Mouse (Mus musculus) forebrain, embryonic 12.5 days (tissue): ENCODE results near the gene Csnk1g1. TPM values are rescaled to one million over a fixed set of nuclear protein-coding genes. Genes with fewer than 3 reads are reported as not detected.
A peak's percentile ranks its signal among the peaks of the same experiment; 100 is the strongest.

Experiments used
- ATAC-seq: fragments of 200-750 bp; cut with Nextera tagmentation; 2 replicates; pipeline ENCODE4 v1.8.0; 2017; ENCODE audit warnings: moderate TSS enrichment; ENCODE audit not compliant: low FRiP score
- H3K27ac ChIP-seq: fragments of 300-500 bp; sonication (generic); 2 replicates; pipeline ENCODE4 v1.5.1; 2016; ENCODE audit warnings: mild to moderate bottlenecking
- H3K27me3 ChIP-seq: fragments of 300-500 bp; sonication (generic); 2 replicates; pipeline ENCODE4 v1.6.1; 2016; ENCODE audit warnings: mild to moderate bottlenecking
- H3K36me3 ChIP-seq: fragments of 300-500 bp; sonication (generic); replicated peaks from 2 replicates; pipeline ENCODE4 v1.6.1; 2016; ENCODE audit warnings: mild to moderate bottlenecking
- H3K4me1 ChIP-seq: fragments of 300-500 bp; sonication (generic); 2 replicates; pipeline ENCODE4 v1.6.1; 2016
- H3K4me2 ChIP-seq: fragments of 300-500 bp; sonication (generic); 2 replicates; pipeline ENCODE4 v1.6.1; 2016; ENCODE audit warnings: mild to moderate bottlenecking, moderate library complexity
- H3K4me3 ChIP-seq: fragments of 300-500 bp; sonication (generic); replicated peaks from 2 replicates; pipeline ENCODE4 v1.5.1; 2016; ENCODE audit warnings: mild to moderate bottlenecking
- H3K9ac ChIP-seq: fragments of 300-500 bp; sonication (generic); 2 replicates; pipeline ENCODE4 v1.6.1; 2016; ENCODE audit warnings: mild to moderate bottlenecking
- H3K9me3 ChIP-seq: fragments of 300-500 bp; sonication (generic); 2 replicates; pipeline ENCODE4 v1.6.1; 2016
- WGBS: fragments of 180-500 bp; shearing (Covaris S2); methylation state at CpG from one replicate; pipeline ENCODE4 v1.1.7; 2016; 5-methylcytosine and 5-hydroxymethylcytosine counted together
- polyA plus RNA-seq: library from polyadenylated mRNA; unstranded; fragments of >200 nt; fragmentation: Nextera tagmentation; extraction: Ambion mirVana; gene quantifications from 2 replicates; pipeline ENCODE4 v1.2.1, GENCODE M21; 2016

Csnk1g1 gene
- polyA plus RNA-seq, 1 experiment from 2014 or later, result 24.8 TPM

DNA sequence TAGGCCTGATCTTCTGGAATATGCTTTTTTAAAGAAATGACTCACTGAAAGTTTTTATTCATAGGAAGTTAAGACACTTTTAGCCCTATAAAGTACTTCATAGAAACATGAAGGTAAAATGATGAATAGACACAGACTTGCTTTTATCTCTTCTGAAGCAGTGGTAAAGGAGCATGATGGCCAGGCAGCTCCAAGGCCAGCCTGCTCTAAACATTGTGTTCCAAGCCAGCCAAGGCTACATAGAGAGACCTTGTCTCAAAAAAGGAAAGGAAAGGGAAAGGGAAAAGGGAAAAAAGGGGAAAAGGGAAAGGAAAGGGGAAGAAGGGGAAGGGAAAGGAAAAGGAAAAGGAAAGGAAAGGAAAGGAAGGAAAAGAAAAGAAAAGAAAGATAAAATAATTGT is 111.9 kb downstream of the Csnk1g1 start:
- Histone ChIP-seq H3K27me3 (no peaks in the 10 kb centered on the region), H3K4me2 (no peak overlapping the region), H3K4me3 (no peak overlapping the region), H3K36me3 (peaks cover 15% of the 10 kb centered on the region; the same call in 1 of the 2 replicates), H3K9ac (no peak overlapping the region), H3K4me1 (no peaks in the 10 kb centered on the region), H3K27ac (no peak overlapping the region), H3K9me3 (no peaks in the 10 kb centered on the region)
- no peak for ATAC-seq

DNA sequence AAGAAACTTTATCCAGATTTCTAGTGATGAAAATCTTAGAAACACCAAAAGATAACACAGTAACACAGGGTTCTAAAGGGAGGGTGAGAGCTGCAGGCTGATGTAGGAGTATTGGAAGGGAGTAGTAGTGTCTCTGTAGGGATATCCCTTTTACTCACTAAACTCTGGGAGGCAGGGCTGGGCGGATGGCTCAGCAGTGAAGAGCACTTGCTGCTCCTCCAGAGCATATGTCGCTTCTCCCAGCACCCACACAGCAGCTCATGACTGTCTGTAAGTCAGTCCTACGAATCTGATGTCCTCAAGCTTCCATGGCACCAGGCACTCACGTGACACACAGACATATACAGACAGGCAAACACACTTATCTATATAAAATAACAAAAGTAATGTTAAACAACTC is 129.4 kb downstream of the Csnk1g1 start:
- H3K9me3 ChIP-seq, result no peaks in the 10 kb centered on the region
- WGBS, result 90% methylated on average over 4 of the region's 4 CpGs
- ATAC-seq, result no peak

DNA sequence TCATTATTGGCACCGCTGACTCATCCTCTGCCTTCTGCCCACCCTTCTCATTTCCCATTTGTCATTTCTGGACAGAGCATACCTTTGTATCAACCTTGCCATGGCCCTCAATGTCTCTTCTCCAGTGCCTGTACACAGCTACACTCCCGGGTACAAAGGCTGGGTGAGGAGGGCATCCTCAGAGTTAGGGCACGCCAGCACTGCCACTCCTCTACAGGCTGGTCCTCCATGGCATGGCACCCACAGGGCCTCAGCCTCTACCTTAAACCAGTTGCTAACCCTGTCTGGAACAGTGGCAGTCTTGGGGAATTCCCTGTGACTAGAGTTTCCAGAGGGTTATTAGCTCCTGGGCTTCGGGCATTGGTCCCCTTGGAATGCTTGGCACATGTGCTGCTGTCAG is 129.9 kb downstream of the Csnk1g1 start:
- H3K27me3 ChIP-seq, result no peaks in the 10 kb centered on the region
- no peaks in the 10 kb centered on the region for H3K9me3 ChIP-seq
- peaks cover 24% of the 10 kb centered on the region for H3K36me3 ChIP-seq
- ATAC-seq, result no peak
- no peak overlapping the region for H3K4me2 ChIP-seq
- no peaks in the 10 kb centered on the region for H3K4me1 ChIP-seq
- no peak overlapping the region for H3K4me3 ChIP-seq
- no peak overlapping the region for H3K9ac ChIP-seq
- no peak overlapping the region for H3K27ac ChIP-seq
- WGBS, result 94% methylated on average over 4 of the region's 4 CpGs

More for the DNA sequence above, 129.4 kb downstream of the Csnk1g1 start:
- Histone ChIP-seq H3K9ac (no peak overlapping the region), H3K27ac (no peak overlapping the region), H3K27me3 (no peaks in the 10 kb centered on the region), H3K4me3 (no peak overlapping the region), H3K4me2 (no peak overlapping the region), H3K36me3 (peaks cover 27% of the 10 kb centered on the region), H3K4me1 (no peaks in the 10 kb centered on the region)

DNA sequence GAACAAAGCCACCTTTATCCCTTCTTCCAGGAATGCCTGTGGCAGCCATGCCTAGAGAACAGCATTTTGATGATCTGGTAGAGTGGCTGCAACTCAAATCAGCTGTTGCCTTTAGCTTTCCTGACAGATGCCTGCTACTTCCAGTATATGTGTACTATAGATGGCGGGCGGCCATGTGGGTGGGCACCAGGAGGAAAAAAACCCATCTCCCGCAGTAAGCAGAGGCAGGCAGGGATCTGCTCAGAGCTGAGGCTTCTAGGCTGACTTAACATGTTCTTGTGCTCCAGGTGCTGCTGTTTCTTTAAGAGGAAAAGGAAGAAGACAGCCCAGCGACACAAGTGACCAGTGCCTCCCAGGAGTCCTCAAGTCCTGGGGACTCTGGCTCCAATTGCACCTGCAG is 130.6 kb downstream of the Csnk1g1 start:
- Histone ChIP-seq H3K4me3 (no peak overlapping the region), H3K9me3 (no peaks in the 10 kb centered on the region), H3K4me2 (no peak overlapping the region), H3K4me1 (no peaks in the 10 kb centered on the region), H3K27ac (no peak overlapping the region), H3K9ac (no peak overlapping the region), H3K36me3 (peaks cover 24% of the 10 kb centered on the region), H3K27me3 (no peaks in the 10 kb centered on the region)
- ATAC-seq, result no peak
- WGBS, result 85% methylated on average over 4 of the region's 4 CpGs

DNA sequence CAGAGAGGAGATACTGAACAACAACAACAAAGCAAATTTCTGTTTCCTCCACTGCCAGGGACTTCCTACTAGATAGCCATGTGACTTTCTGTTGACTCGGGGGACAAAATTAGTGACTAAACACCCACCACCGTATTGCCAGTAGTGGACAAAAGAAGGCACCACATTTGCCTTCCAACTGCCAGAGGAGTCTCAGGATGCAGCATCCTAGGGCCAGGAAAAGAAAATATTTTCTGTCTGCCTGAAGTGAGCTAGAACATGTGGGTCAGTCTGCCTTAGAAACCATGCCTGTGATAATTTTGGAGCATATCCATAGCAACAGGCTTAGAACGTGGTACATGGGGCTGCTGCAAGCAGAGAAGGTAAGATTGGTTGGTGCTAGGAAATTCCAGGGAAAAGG is 132.1 kb downstream of the Csnk1g1 start:
- no peak for ATAC-seq
- Histone ChIP-seq H3K4me2 (no peak overlapping the region), H3K9me3 (no peaks in the 10 kb centered on the region), H3K27me3 (no peaks in the 10 kb centered on the region), H3K27ac (no peak overlapping the region), H3K36me3 (peaks cover 24% of the 10 kb centered on the region), H3K4me1 (no peaks in the 10 kb centered on the region), H3K9ac (no peak overlapping the region), H3K4me3 (no peak overlapping the region)
- 87% methylated on average over 3 of the region's 3 CpGs for WGBS

DNA sequence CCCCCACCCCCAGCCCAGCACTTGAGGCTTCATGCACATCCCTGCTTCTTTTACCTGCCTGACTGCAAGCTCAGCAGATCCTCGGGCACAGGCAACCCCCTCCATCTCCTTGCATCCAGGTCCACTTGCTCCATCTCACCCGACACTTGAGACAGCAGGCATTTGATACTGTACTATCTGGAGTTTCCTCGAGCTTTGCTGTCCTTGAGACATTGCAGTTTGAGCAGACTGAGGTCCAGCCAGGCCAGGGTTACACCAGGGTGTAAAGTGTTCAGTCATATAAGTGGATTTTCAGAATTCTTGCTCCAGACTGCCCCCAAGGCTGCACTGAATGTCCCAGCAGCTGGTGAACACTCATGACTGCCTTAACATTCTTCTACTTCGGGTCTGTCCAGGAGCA is 133.6 kb downstream of the Csnk1g1 start:
- Histone ChIP-seq H3K4me3 (no peak overlapping the region), H3K9ac (no peak overlapping the region), H3K36me3 (peaks cover 24% of the 10 kb centered on the region), H3K4me2 (no peak overlapping the region), H3K9me3 (no peaks in the 10 kb centered on the region), H3K27ac (no peak overlapping the region), H3K4me1 (no peaks in the 10 kb centered on the region), H3K27me3 (no peaks in the 10 kb centered on the region)
- no peak for ATAC-seq
- WGBS, result 90% methylated on average over 4 of the region's 4 CpGs

DNA sequence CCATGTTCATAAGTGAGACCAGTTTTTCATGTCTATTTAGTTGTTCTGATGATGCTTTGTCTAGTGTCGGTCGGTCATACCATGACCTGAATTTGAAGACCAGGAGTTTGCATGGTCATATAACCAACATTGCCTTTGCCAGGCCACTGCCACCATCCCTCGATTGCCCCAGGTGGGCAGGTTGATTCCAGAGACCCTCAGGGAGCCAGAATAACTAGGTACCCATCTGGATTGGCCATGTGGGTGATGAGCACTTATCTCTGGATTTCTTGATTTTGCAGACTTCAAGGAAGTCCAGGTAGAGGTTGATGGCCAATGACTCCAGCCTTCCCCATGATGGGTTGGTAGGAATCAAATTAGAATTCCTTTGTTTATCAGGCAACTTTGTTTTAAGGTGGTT is 134.5 kb downstream of the Csnk1g1 start:
- Histone ChIP-seq H3K4me3 (no peak overlapping the region), H3K4me2 (no peak overlapping the region), H3K4me1 (no peaks in the 10 kb centered on the region), H3K27ac (no peak overlapping the region), H3K9ac (no peak overlapping the region), H3K36me3 (peaks cover 21% of the 10 kb centered on the region), H3K27me3 (no peaks in the 10 kb centered on the region), H3K9me3 (no peaks in the 10 kb centered on the region)
- ATAC-seq, result no peak
- WGBS, result 96% methylated on average over 3 of the region's 3 CpGs

DNA sequence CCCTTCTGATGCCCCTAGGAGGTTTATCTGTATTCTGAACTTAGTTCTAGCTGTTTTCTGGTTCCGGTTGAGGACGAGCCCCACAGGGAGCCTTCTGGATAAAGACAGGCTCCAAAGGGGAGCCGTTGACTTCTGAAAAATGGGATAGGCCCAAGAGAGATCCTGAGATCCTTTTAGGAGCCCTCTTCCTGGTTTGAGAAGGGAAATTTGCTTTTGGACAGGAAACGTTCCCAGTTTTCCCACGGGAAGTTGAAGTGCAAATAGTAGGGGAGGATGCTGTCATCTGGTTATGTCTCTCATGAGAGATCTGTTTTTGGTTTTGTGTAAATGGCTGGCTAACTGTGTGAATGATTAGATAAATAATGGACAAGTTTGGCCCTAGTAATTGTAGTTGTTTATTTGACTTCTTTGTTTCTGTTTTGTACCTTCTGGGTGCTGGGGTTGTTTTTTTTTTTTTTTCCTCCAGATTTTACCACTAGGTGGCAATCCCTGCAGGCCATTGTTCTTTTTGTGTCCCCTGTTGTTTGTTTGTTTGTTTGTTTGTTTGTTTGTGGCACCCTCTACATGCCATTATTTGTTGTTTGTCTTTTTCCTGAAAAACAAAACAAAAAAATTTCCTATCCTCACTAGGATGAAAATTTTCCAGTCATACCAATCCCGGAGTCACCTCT is 141.3 kb downstream of the Csnk1g1 start:
- no peaks in the 10 kb centered on the region for H3K27me3 ChIP-seq
- H3K36me3 ChIP-seq, result no peaks in the 10 kb centered on the region
- no peak overlapping the region for H3K4me3 ChIP-seq
- no peak overlapping the region for H3K27ac ChIP-seq
- ATAC-seq, result no peak
- no peak overlapping the region for H3K9ac ChIP-seq
- no peak overlapping the region for H3K4me2 ChIP-seq
- no peaks in the 10 kb centered on the region for H3K4me1 ChIP-seq
- no peaks in the 10 kb centered on the region for H3K9me3 ChIP-seq
- WGBS, result 79% methylated on average over 6 of the region's 6 CpGs

DNA sequence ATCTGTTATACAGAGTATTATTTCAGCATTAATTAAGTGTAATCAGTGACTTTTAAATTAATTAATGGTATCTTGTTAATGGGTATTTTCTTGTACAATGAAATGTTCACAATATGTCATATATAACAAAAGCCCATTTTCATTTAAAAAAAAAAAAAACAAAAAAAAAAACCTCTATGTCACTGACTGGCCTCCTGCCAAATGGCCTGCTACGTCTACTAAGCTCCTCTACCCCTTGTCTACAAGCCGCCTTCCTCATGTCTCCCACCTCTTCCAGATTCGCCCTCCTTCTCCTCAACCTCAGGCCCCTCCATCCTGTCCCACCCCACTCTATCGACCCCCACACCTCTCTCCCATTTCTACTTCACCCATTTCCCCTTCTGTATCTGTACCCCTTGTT is 142.8 kb downstream of the Csnk1g1 start:
- Histone ChIP-seq H3K9me3 (no peaks in the 10 kb centered on the region), H3K4me1 (no peaks in the 10 kb centered on the region), H3K27ac (no peak overlapping the region), H3K36me3 (no peaks in the 10 kb centered on the region), H3K27me3 (no peaks in the 10 kb centered on the region), H3K9ac (no peak overlapping the region), H3K4me2 (no peak overlapping the region), H3K4me3 (no peak overlapping the region)
- ATAC-seq, result no peak
- 69% methylated on average over 4 of the region's 4 CpGs for WGBS

DNA sequence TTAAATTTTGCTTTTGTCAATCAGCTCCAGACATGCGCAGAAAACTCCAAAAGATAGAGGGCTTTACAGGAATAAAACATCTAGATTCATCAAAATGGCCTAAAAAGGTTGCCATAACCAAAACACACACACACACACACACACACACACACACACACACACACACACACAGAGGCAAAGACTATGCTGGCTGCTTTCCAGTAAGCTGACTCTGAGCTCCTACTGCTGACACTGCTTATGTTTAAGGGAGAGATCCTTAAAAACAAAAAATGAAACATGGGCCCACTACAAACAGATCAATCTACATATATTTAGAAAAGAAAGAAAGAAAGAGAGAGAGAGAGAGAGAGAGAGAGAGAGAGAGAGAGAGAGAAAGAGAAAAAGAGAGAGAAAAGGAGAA is 144.0 kb downstream of the Csnk1g1 start:
- Histone ChIP-seq H3K9me3 (no peaks in the 10 kb centered on the region), H3K36me3 (no peaks in the 10 kb centered on the region), H3K9ac (no peak overlapping the region), H3K4me3 (no peak overlapping the region), H3K4me1 (no peaks in the 10 kb centered on the region), H3K27me3 (no peaks in the 10 kb centered on the region), H3K27ac (no peak overlapping the region), H3K4me2 (no peak overlapping the region)
- 88% methylated on average over 1 of the region's 1 CpGs for WGBS
- no peak for ATAC-seq

DNA sequence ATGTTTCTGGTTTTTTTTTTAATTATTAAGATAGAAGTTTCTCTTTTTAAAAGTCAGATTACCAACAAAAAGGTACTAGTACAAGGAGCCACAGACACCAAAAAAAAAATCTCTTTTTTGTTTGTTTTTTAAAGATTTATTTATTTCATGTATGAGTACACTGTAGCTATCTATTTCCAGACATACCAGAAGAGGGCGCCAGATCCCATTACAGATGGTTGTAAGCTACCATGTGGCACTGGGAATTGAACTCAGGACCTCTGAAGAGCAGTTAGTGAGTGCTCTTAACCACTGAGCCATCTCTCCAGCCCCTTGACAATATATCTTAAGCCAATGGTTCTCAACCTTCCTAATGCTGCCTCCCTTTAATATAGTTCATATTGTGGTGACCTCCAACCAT is 144.9 kb downstream of the Csnk1g1 start:
- Histone ChIP-seq H3K4me1 (no peaks in the 10 kb centered on the region), H3K9ac (no peak overlapping the region), H3K27ac (no peak overlapping the region), H3K9me3 (no peaks in the 10 kb centered on the region), H3K27me3 (no peaks in the 10 kb centered on the region), H3K4me2 (no peak overlapping the region), H3K36me3 (no peaks in the 10 kb centered on the region), H3K4me3 (no peak overlapping the region)
- ATAC-seq, result no peak
- 45% methylated on average over 1 of the region's 1 CpGs for WGBS

DNA sequence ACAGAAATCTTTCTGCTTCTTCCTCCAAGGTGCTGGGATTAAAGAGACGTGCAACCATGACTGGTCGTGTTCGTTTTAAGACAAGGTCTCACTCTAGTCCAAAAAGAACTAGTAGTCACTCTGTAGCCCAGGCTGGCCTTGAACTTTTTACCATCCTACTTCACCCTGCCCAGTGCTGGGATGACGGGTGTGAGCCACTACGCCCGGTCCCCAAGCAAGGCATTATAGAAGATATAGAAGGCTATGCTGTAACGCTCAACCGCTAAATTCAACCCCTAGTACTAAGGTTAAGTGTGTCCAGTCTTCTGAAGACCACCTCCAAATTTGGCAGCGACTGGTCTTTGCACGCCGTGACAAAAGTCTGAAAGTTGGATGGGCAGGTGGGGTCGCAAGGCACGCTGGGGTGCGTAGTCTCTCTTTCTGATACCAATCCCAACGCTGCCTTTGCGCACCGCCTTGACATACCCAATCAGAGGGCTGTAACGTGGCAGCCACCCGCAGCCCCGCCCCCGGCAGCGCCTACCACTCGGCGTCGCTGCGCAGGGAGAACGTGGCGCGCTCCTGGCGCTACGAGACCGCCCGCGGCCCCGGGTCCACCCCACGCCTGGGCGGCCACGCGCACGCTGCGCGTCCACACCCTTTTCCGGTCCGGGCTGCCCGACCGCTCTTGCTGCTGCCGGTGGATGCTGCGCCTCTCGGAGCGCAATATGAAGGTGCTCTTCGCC is 151.0 kb downstream of the Csnk1g1 start, which contains the start of gene Ppib:
Ppib (plus strand) TSS at position 640 of the 725 bp plus-strand sequence.
- WGBS, result 1% methylated on average over 51 of the region's 51 CpGs
- Histone ChIP-seq H3K27me3 (no peaks in the 10 kb centered on the region), H3K9me3 (no peaks in the 10 kb centered on the region), H3K4me2 (peak within 1 kb of the TSS; percentile 68), H3K9ac (peak within 1 kb of the TSS; percentile 82), H3K4me1 (peaks cover 20% of the 10 kb centered on the region), H3K4me3 (peak within 1 kb of the TSS; percentile 69), H3K36me3 (peaks cover 23% of the 10 kb centered on the region), H3K27ac (peak within 1 kb of the TSS; percentile 78)
- peak; percentile 98 for ATAC-seq

DNA sequence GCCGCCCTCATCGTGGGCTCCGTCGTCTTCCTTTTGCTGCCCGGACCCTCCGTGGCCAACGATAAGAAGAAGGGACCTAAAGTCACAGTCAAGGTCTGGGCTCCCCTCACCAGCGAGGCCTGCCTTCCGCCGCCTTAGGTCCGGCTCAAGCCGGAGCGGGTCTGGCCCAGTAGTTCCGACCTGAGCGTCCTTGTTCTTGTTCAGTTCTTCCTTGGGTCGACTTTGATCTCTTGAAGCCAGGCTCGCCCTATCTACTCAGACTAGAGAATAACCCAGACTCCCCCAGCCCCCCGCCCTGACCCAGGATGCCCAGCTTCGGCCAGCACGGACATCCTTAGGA is 151.6 kb downstream of the Csnk1g1 start:
- H3K9ac ChIP-seq, result peak overlapping the region; percentile 82
- peak overlapping the region; percentile 69 for H3K4me3 ChIP-seq
- ATAC-seq, result peak; percentile 34
- H3K9me3 ChIP-seq, result no peaks in the 10 kb centered on the region
- peak overlapping the region; percentile 68 for H3K4me2 ChIP-seq
- peaks cover 20% of the 10 kb centered on the region for H3K4me1 ChIP-seq
- H3K27me3 ChIP-seq, result no peaks in the 10 kb centered on the region
- H3K36me3 ChIP-seq, result peaks cover 27% of the 10 kb centered on the region
- under 1% methylated on average over 20 of the region's 20 CpGs for WGBS
- H3K27ac ChIP-seq, result peak overlapping the region; percentile 78
